Mouse (Mus musculus) right cerebral cortex, adult 2 months (tissue): ENCODE measurements around the gene Tmem243.
A peak's percentile ranks its signal among the peaks of the same experiment; 100 is the strongest.

Experiments
- DNase-seq, 2 experiments: peaks; one replicate each; pipeline ENCODE4 v3.0.0; 2021 to 2022; ENCODE audit warnings: low spot score in 2 of 2

The Tmem243 gene

GRCm38 (mm10) chr5:9100207-9100848 lies at the start of gene Tmem243:
Gene Tmem243, plus strand, starts transcription at chr5:9100668.
- DNase-seq = peak; percentile 84 to 89

- DNase-seq = peak; percentile 82 to 85
These were observed 44.3 kb upstream of the Tmem243 start for GRCm38 (mm10) chr5:9056020-9056660.

GRCm38 (mm10) chr5:9057277-9057879 lies 43.1 kb upstream of the Tmem243 start:
- no peak for DNase-seq

GRCm38 (mm10) chr5:9059303-9060023 lies 41.0 kb upstream of the Tmem243 start:
- no peak for DNase-seq

- no peak for DNase-seq
These were observed 40.2 kb upstream of the Tmem243 start for GRCm38 (mm10) chr5:9060228-9060627.

GRCm38 (mm10) chr5:9064217-9064616 lies 36.3 kb upstream of the Tmem243 start:
- DNase-seq = no peak

GRCm38 (mm10) chr5:9068886-9069285 lies 31.6 kb upstream of the Tmem243 start:
- peak; percentile 35 to 38 for DNase-seq

GRCm38 (mm10) chr5:9069599-9070209 lies 30.8 kb upstream of the Tmem243 start:
- no peak for DNase-seq

- DNase-seq = no peak
These were observed 29.1 kb upstream of the Tmem243 start for GRCm38 (mm10) chr5:9071360-9071759.

GRCm38 (mm10) chr5:9073177-9073854 lies 27.2 kb upstream of the Tmem243 start:
- DNase-seq = no peak

GRCm38 (mm10) chr5:9079773-9080501 lies 20.5 kb upstream of the Tmem243 start:
- no peak for DNase-seq

GRCm38 (mm10) chr5:9086924-9087719 lies 13.3 kb upstream of the Tmem243 start:
- no peak for DNase-seq

GRCm38 (mm10) chr5:9090493-9091106 lies 9.9 kb upstream of the Tmem243 start:
- no peak for DNase-seq

GRCm38 (mm10) chr5:9092716-9093115 lies 7.8 kb upstream of the Tmem243 start:
- no peak for DNase-seq

- DNase-seq = no peak
These were observed 7.0 kb upstream of the Tmem243 start for GRCm38 (mm10) chr5:9093490-9093889.

GRCm38 (mm10) chr5:9100849-9101801 lies 657 bp downstream of the Tmem243 start:
- no peak for DNase-seq

- DNase-seq = no peak
These were observed 2.2 kb downstream of the Tmem243 start for GRCm38 (mm10) chr5:9102696-9103095.

GRCm38 (mm10) chr5:9103958-9104357 lies 3.5 kb downstream of the Tmem243 start:
- DNase-seq = no peak
